Mouse (Mus musculus): ENCODE measurements at regions not wholly inside any gene's neighbourhood (a gene's known extent, or its start where the extent isn't known, plus 50 kb on each side); places are given as distances from the start of the nearest gene placed in this dataset.

- TF ChIP-seq CTCF (conservative IDR thresholded peaks at IDR 0.05; ENCODE audit: low read length) (no peak), NANOG (IDR thresholded peaks at IDR 0.05; ENCODE audit: borderline replicate concordance, low read length) (no peak)
Measured at GRCm38 (mm10) chr1:23648875-23649506, 112.6 kb upstream of the B3gat2 start.
